Mouse (Mus musculus): ENCODE results near the gene Cbll1. TPM values are rescaled to one million over a fixed set of nuclear protein-coding genes. Genes with fewer than 3 reads are reported as not detected.
"Not testable (repeated sequence)": the region's sequence is repeated elsewhere in the genome, so short reads cannot be mapped to it uniquely, and the experiment has no call there.

The Cbll1 gene
- total RNA-seq, 4 experiments from 2014 or later = 16.5 to 20.3 (median 19.1) TPM

DNA sequence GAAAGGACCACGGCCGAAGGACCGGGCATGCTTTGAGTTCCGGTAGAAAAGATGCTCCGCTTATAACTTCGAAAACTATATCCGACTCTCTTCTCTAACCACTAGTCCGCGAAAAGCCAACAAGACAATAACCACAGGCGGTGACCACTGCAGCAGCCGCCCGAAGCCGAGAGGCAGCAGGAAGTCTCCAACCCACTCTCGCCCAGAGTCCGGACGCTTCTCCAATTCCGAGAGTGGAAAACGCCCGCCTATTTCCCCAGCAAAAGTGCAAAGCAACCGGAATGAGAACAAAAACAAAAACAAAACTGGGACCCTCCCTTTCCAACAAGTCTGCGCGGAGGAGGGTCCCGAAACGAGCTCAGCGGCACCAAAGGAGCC lies 491 bp downstream of the Cbll1 start:
- DNase-seq = no peak

DNA sequence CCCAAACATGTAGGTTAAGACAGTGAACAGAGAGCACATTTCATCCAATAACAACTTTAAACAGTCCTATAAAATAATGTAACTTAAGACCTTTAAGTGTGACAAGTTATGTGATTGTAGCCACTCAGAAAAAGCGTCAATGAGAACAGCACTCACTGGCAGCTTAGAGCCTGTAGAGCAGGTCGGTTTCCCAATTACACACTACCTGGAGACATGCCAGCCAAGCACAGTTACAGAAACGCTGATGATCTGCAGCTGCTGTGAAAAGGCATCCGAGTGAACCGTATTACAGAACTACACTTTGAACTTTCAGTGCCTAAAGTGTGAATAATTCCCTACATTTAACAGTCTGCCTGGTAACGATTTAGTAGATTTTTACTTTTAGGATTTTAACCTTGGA lies 13.0 kb downstream of the Cbll1 start:
- DNase-seq = no peak

DNA sequence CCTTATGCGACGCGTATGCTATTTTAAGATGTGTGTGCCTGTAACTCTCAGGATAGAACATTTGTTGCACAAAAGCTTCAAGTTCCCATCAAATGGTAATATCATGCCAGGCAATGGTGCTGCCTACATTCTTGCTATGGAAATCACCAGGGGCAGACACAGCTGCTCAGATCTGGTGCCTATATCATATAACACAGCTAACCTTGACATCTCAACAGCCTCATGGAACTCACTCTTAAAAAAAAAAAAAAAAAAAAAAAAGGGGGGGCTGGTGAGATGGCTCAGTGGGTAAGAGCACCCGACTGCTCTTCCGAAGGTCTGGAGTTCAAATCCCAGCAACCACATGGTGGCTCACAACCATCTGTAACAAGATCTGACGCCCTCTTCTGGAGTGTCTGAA lies 21.2 kb downstream of the Cbll1 start:
- not testable (repeated sequence) for DNase-seq

DNA sequence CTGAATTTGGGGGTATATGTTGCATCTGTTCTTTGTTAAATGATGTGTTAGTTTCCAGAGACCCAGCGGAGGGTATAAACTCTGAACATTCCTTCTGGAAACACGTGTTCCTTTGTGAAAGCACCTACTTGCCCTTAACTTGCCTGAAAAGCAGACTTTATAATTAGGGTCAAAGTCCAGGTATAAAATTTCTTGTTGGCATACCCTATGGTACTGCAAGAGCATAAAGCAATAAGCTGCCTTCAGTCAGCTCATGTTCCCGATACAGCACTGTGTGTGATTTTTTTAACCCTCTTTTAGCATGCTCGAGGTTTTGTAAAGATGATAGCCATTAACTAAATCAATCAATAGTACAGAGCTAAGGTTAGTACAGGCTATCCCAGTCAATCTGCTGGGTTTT lies 36.8 kb downstream of the Cbll1 start:
- no peak for DNase-seq

DNA sequence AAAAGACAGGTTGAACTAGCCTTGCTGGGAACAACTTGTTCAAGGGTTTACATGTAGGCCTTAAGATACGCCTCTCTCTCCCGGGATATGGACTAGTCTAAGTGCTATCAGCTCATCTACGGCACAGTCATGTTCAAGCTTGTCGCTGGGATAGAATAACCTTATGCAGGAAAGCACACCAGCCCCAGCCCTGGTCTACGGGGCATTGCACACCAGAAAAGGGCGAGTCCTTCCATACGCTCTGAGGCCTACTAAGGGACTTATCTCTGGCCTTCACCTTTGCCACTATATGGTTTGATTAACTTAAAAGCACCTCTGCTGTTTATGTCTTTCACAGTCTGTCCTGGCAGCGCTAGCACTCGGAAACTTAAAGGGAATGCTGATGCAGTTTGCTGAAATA lies 38.0 kb downstream of the Cbll1 start:
- no peak for DNase-seq

DNA sequence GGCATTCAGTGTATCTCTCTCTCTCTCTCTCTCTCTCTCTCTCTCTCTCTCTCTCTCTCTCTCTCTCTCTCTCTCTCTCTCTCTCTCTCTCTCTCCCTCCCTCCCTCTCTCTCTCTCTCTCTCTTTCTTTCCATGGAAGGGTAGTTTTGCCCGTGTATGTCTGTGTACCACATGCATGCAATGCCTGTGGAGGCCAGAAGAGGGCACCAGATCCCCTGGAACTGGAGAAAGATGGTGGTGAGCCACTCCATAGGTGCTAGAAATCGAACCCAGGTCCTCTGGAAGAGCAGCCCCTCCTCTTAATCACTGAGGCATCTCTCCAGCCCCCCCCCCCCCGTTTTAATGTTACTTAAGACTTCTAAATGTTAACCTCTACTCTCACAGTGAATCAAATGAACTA lies 39.1 kb downstream of the Cbll1 start:
- DNase-seq = not testable (repeated sequence)

DNA sequence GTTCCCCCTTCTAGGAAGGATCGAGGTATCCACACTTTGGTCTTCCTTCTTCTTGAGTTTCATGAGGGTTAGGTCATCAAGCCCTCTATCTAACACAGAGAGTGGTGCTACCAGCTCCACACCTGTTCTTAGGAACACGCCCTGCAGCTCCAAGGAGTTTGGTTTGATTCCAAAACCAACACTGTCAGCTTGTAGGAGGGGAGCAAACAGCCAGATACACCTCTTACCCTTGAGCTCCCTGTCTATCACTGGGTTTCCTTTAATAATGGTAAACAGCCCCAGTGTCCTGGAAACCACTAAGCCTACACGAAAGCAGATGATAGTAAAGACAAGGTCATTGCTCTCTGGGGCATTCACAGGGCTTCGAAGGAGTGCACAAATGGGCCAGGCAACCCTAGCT lies 40.9 kb downstream of the Cbll1 start:
- DNase-seq = no peak

DNA sequence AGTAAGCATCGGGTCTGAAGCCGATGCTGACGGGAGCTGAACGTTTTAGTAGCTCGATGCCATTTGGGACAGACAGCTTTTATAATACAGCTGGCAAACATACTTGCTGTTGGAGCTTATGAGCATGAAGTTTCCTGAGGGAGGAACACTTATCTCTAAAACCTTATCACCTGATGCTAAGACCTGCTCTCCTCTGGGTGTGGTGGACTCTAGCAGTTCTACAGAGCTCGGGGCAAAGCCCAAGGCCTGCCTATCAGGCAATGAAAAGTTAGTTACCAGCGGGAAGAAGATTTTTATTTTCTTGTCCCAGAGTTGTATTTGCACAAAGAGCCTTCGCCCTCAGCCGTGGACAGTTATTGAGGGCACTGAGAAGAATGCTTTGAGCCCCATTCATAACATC lies 43.1 kb downstream of the Cbll1 start:
- DNase-seq = no peak

DNA sequence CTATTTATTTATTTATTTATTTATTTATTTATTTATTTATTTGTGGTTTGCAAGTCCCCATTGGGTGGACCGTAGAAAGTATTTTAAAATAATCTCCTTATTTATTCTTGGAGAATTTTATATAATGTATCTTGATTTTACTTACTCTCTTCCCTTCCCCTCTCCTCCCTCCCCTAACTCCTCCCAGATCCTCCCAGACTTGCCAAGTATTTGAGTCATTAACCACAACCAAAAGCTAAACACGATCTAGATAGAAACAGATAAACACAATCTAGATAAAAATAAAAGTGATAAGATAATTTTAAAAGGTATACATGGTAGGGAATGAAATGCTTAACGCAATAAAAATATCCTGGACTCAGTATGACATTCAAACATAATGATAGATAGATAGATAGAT lies 50.1 kb downstream of the Cbll1 start:
- DNase-seq = no peak

DNA sequence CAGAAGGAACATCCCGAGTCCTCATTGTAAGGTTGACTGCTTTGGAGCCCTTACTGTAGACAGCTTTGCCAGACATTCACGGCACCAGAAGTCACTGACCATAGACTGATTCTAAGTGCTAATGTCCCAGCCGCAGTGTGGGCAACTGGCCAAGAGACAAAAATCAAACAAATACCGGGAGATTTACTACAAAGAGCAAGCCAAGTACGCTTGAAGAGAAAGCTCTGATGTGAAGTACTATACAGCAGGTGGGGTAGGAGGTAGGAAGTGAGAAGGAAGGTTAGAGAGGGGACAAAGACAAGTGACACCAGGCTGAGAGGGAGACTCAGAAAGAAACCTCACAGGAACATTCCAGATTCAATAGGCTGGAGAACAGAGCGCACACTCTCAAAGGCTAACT lies 54.6 kb downstream of the Cbll1 start:
- DNase-seq = no peak

DNA sequence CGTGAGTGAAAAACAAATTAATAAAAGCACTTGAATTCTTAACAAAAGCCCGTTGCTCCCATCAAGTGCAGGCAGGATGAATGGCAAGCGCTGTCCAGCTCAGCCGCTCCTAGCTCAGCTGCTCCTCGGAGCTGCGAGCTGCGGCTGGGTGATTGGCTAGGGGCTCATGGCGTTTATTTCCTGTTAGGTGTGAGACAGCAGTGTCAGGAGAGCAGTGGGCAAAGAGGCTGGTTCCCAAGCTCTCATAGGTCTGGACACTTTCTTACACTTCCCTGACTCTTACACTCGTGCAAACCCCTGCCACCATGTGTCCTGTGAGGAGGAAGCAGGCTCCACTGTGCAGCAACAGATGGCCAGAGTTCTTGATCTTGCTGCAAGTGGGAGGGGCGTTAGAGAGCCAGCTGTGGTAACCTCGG lies 55.3 kb downstream of the Cbll1 start:
- DNase-seq = no peak

DNA sequence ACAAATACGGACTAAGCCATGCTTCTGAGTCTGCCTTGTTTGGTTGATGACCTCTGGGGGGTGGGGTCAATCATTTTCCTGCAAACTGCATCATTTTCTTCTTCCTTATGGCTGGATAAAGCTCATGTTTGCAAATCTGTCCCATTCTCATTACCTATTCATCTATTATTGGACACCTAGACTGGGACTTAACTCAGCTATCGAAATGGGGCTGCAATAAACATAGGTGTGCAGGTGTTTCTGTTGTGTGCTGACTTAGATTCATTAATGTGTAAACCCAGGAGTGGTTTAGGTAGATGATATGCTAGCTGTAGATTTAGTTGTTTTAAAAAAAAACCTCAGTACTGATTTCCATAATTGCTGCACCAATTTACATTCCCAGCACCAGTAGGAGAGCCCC lies 59.8 kb downstream of the Cbll1 start:
- DNase-seq = no peak

DNA sequence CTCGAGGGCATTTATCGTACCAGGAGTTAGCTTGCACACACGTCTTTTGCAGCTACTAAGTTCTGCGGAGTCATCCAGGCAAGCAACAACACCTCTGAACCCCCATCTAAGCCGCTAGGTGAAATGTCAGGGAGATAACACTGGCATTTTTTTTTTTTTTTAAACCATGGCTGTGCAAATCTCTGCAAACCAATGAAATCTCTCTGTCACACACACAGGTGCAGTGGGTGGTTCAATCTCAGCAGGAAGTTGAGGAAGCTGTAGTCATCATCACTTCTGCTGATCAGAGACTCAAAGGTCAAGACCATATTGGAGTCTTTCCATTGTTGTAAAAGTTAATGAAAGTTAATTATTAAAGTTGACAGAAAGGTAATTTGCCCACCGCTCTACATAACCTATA lies 61.6 kb downstream of the Cbll1 start:
- no peak for DNase-seq

Other genes starting within 250 kb of the Cbll1 start
- gene Lamb1, start 234.4 kb downstream of the Cbll1 start, total RNA-seq (2022) = 100 to 1,000 TPM; 109 to 247 (median 188) TPM
- gene Dld, start 148.2 kb downstream of the Cbll1 start, total RNA-seq (2022) = 100 to 1,000 TPM; 191 to 267 (median 232) TPM
- 1 to 10 TPM in 1 of 4 experiments, under 1 TPM in 3; 0.43 to 1.6 (median 0.63) TPM for gene Slc26a3, start 108.7 kb downstream of the Cbll1 start, total RNA-seq (2022)
- gene Slc26a4, start 60.4 kb upstream of the Cbll1 start, total RNA-seq (2022) = 10 to 100 TPM in 2 of 4 experiments, 1 to 10 TPM in 2; 6.0 to 11.5 (median 9.1) TPM
- 10 to 100 TPM; 21.5 to 34.5 (median 28.0) TPM for gene Bcap29, start 135.0 kb upstream of the Cbll1 start, total RNA-seq (2022)
- gene Dus4l, start 155.2 kb upstream of the Cbll1 start, total RNA-seq (2022) = 1 to 10 TPM; 5.6 to 10.0 (median 9.0) TPM
- 10 to 100 TPM; 42.0 to 59.9 (median 57.2) TPM for gene Cog5, start 155.3 kb upstream of the Cbll1 start, total RNA-seq (2022)
- 10 to 100 TPM in 3 of 4 experiments, 1 to 10 TPM in 1; 7.5 to 19.6 (median 12.0) TPM for gene Gpr22, start 214.3 kb upstream of the Cbll1 start, total RNA-seq (2022)

All from adrenal gland, adult 8-10 months (tissue).